Mouse (Mus musculus) testis, adult 2 months (tissue): ENCODE data around the gene Flvcr2.

Experiments used
- CTCF ChIP-seq: fragments of 200-500 bp; IDR thresholded peaks from 2 replicates; pipeline ENCODE4 v1.5.1; 2012; ENCODE audit warnings: low read depth, mild to moderate bottlenecking, inconsistent platforms, low read length, moderate library complexity; ENCODE audit not compliant: control insufficient read depth, insufficient read depth, insufficient replicate concordance
- POLR2A ChIP-seq: fragments of 200-500 bp; IDR thresholded peaks from 2 replicates; pipeline ENCODE4 v1.6.1; 2012; ENCODE audit warnings: low read depth, mild to moderate bottlenecking, inconsistent platforms, low read length, moderate library complexity; ENCODE audit not compliant: control insufficient read depth

GRCm38 (mm10) chr12:85726729-85727397 lies 19.5 kb upstream of the Flvcr2 start:
- TF ChIP-seq CTCF (no peak), POLR2A (no peak)
